Mouse (Mus musculus): ENCODE measurements around the gene Repin1. TPM values are rescaled to one million over a fixed set of nuclear protein-coding genes. Genes with fewer than 3 reads are reported as not detected.

Gene Repin1
- total and polyA plus RNA-seq, 3 experiments, result 10.7 to 28.0 (median 12.8) TPM

GRCm38 (mm10) chr6:48628808-48629660, 35.4 kb downstream of the Repin1 start:
- TF ChIP-seq MYC (IDR thresholded peaks at IDR 0.05; ENCODE audit: low read depth, low read length) (no peak), GABPA (IDR thresholded peaks at IDR 0.05; ENCODE audit: insufficient replicate concordance, low read depth, low read length) (no peak), POLR2A (IDR thresholded peaks at IDR 0.05; ENCODE audit: low read depth, low read length) (peak; percentile 30; the same call in 1 of the 2 replicates), CHD1 (IDR thresholded peaks at IDR 0.05; ENCODE audit: low read depth, low read length) (no peak), MEF2A (IDR thresholded peaks at IDR 0.05; ENCODE audit: borderline replicate concordance, low read depth, low read length) (no peak), MXI1 (IDR thresholded peaks at IDR 0.05; ENCODE audit: low read depth, low read length) (no peak), ETS1 (conservative IDR thresholded peaks at IDR 0.05; ENCODE audit: low read depth, low read length) (no peak), NRF1 (IDR thresholded peaks at IDR 0.05; ENCODE audit: low read depth, low read length) (peak; percentile 77), CTCF (conservative IDR thresholded peaks at IDR 0.05 in 1 of 2, IDR thresholded peaks at IDR 0.05 in 1 of 2; ENCODE audit: low read depth in 2 of 2, low read length in 2 of 2) (no peak), ZC3H11A (IDR thresholded peaks at IDR 0.05; ENCODE audit: low read depth, low read length) (no peak), ELF1 (IDR thresholded peaks at IDR 0.05; ENCODE audit: low read depth, low read length) (peak; percentile 48; the same call in 1 of the 2 replicates), JUND (conservative IDR thresholded peaks at IDR 0.05; ENCODE audit: low read depth, low read length) (no peak), ZMIZ1 (IDR thresholded peaks at IDR 0.05; ENCODE audit: low read depth, low read length) (no peak), MAX (IDR thresholded peaks at IDR 0.05; ENCODE audit: low read length) (no peak), RAD21 (IDR thresholded peaks at IDR 0.05; ENCODE audit: low read depth, low read length) (no peak), TCF12 (IDR thresholded peaks at IDR 0.05; ENCODE audit: low read depth, low read length) (0 out of 2 replicates have a peak, but pooled peaks have one; percentile 12), RCOR1 (conservative IDR thresholded peaks at IDR 0.05; ENCODE audit: low read depth, low read length) (no peak), POLR2AphosphoS2 (IDR thresholded peaks at IDR 0.05; ENCODE audit: low read depth, low read length) (no peak), IRF4 (IDR thresholded peaks at IDR 0.05; ENCODE audit: low read depth, low read length) (no peak), MAZ (IDR thresholded peaks at IDR 0.05; ENCODE audit: low read depth, low read length) (no peak), UBTF (IDR thresholded peaks at IDR 0.05; ENCODE audit: low read depth, low read length) (no peak)
- Histone ChIP-seq H3K36me3 (replicated peaks in 1 of 2; ENCODE audit: control insufficient read depth in 1 of 2, insufficient read depth in 1 of 2, low read length in 1 of 2) (peaks cover 7 to 57% of the 10 kb centered on the region in 2 experiments), H3K4me2 (ENCODE audit: insufficient read depth, low read depth, poor library complexity, severe bottlenecking) (peak overlapping the region; percentile 61), H3K4me3 (replicated peaks in 1 of 3; ENCODE audit: low read depth in 2 of 3, low read length in 2 of 3, poor library complexity in 1 of 3) (peak overlapping the region in 1 of 3 experiments; percentile 51), H3K9me3 (replicated peaks; ENCODE audit: low read length) (no peaks in the 10 kb centered on the region), H3K4me1 (ENCODE audit: control insufficient read depth in 1 of 2, insufficient read depth in 2 of 2) (peaks cover 3 to 22% of the 10 kb centered on the region in 2 experiments; a peak in 2 of 4 replicates), H3K79me2 (replicated peaks; ENCODE audit: control insufficient read depth, extremely low read depth, insufficient read depth, poor library complexity, severe bottlenecking) (no peaks in the 10 kb centered on the region; the same call in 1 of the 2 replicates), H3K27ac (ENCODE audit: insufficient read depth, low read depth) (no peak overlapping the region), H3K9ac (ENCODE audit: insufficient read depth, low read depth) (peak overlapping the region; percentile 22; the same call in 1 of the 2 replicates), H3K27me3 (replicated peaks) (no peaks in the 10 kb centered on the region)
- no peak for DNase-seq (ENCODE audit: extremely low read depth)
- dilution Hi-C loops (cut with MboI; ENCODE audit: extremely low pct_ligation_motif_present, extremely low pct_unique_long_range_greater_than_20kb, low sequenced_read_pairs) (loop anchor here (25.0 kb wide), 1 partner anchor 133 kb away; the partner anchor contains the start of gene Gimap3), in situ Hi-C loops (cut with MboI; ENCODE audit: low pct_ligation_motif_present, low pct_unique_long_range_greater_than_20kb, low sequenced_read_pairs) (loop anchor here (5.0 to 25.0 kb wide), 2 partner anchors 72 to 333 kb away; partner anchors contain the start of gene Doxl2)
